Mouse (Mus musculus) cortical plate, adult 2 months (tissue): ENCODE measurements around the gene Lyz1. TPM values are rescaled to one million over a fixed set of nuclear protein-coding genes. Genes with fewer than 3 reads are reported as not detected.

Source experiments
- H3K27ac ChIP-seq: fragments of 200-500 bp; 2 replicates; pipeline ENCODE4 v1.5.1; 2012; ENCODE audit warnings: low read length, control low read depth, inconsistent platforms; ENCODE audit not compliant: insufficient read depth
- H3K4me1 ChIP-seq: fragments of 200-500 bp; 2 replicates; pipeline ENCODE4 v1.6.1; 2011; ENCODE audit warnings: low read length; ENCODE audit not compliant: control insufficient read depth, insufficient read depth
- H3K4me3 ChIP-seq: fragments of 200-500 bp; 2 replicates; pipeline ENCODE4 v1.5.1; 2011; ENCODE audit warnings: mild to moderate bottlenecking, low read length, control low read depth; ENCODE audit not compliant: insufficient read depth
- CTCF ChIP-seq: fragments of 200-500 bp; IDR thresholded peaks from 2 replicates; pipeline ENCODE4 v1.5.1; 2011; ENCODE audit warnings: mild to moderate bottlenecking, control low read depth, low read length; ENCODE audit not compliant: insufficient read depth; ENCODE audit errors: extremely low read depth
- POLR2A ChIP-seq: fragments of 200-500 bp; IDR thresholded peaks from 2 replicates; pipeline ENCODE4 v1.6.1; 2011; ENCODE audit warnings: mild to moderate bottlenecking, low read length, control low read depth; ENCODE audit not compliant: insufficient read depth; ENCODE audit errors: extremely low read depth
- polyA plus RNA-seq: library from polyadenylated mRNA; depleted of rRNA; stranded (reverse); fragments of >200 nt; gene quantifications from 2 replicates; pipeline ENCODE4 v1.2.3, GENCODE M21; 2012; rRNA removed

Lyz1 gene
- 0.25 and 0.29 TPM in 2 replicates for polyA plus RNA-seq

DNA sequence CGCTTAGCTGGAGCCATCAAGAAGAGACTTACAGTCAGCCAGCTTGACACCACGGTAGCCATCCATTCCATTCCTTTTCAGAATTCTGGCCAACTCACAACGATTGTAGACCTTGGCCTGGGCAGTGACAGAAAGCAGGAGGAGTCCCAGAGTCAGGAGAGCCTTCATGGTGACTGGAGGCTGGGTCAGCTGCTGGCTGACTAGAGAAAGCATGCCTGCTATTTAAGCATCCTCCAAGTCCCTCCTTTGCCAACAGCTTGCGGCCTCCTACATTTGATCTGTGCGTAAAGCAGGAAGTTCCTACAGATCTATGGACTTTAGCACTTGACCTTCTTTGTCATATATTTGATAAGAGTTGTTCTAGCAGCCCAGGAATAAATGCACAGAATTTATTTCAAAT lies at the start of gene Lyz1:
Gene Lyz1, minus strand, starts transcription at position 198 of the 400 bp plus-strand sequence.
- no peak within 1 kb of the TSS for H3K27ac ChIP-seq
- H3K4me3 ChIP-seq, result no peak within 1 kb of the TSS
- TF ChIP-seq CTCF, result no peak
- no peak for TF ChIP-seq POLR2A
- H3K4me1 ChIP-seq, result no peaks in the 10 kb centered on the region

DNA sequence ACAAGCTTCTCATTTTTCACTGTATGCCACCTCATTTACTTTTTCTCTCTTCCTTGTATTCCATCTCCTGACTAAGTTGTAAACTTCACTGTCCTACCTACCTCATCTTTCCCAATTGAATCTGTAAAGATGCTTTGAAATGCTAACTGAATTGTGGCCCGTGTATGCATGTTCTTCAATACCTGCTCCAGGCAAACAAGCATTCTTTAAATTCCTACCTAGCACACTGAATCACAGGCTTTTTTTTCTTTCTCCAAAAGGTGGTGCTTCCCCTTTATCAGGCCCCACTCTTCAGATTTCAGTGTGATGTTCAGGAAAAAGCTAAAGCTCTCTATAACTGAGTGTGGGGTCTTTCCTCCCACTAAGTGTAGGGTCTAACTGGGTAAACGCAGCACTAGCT lies 49.7 kb upstream of the Lyz1 start:
- Histone ChIP-seq H3K4me3 (no peak overlapping the region), H3K4me1 (no peaks in the 10 kb centered on the region), H3K27ac (no peak overlapping the region)
- TF ChIP-seq CTCF, result no peak
- no peak for TF ChIP-seq POLR2A

DNA sequence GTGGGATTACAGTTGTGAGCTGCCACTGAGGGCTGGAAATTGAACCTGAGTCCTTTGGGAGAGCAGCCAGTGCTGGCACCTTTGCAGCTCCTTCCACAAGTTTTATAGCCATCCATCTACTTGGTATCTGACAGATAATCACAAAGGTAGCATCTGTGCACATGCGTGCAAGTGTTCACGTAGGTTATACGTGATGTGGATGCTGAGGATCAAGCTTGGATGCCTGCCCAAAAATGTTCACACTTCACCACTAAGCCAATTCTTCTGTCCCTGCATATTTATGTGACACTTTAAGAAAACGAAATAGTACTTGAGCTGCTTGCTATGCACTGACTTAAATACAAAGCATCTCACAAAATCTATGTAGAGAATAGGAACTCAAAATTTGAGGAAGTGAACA lies 48.4 kb upstream of the Lyz1 start:
- H3K27ac ChIP-seq, result no peak overlapping the region
- H3K4me3 ChIP-seq, result no peak overlapping the region
- H3K4me1 ChIP-seq, result no peaks in the 10 kb centered on the region

DNA sequence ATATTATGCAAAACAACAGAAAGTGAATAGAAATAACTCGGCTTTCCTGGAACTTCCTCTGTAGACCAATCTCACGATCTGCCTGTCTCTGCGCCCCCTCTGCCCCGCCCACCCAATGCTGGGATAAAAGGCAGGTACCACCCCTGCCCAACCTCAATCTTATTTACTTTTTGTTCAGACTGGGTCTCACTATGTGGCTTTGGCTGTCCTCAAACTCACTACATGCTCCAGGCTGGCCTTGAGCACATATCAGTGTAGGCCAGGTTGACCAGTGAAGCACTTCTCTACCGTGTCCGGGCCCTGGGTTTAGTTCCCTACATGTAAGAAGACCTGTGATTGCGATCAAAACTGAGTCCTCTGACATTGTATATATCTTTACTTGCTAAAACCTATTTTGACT lies 46.6 kb upstream of the Lyz1 start:
- Histone ChIP-seq H3K4me1 (no peaks in the 10 kb centered on the region), H3K4me3 (no peak overlapping the region), H3K27ac (no peak overlapping the region)
- TF ChIP-seq POLR2A, result no peak
- TF ChIP-seq CTCF, result no peak

More for the DNA sequence above, 48.4 kb upstream of the Lyz1 start:
- TF ChIP-seq CTCF (no peak), POLR2A (no peak)

DNA sequence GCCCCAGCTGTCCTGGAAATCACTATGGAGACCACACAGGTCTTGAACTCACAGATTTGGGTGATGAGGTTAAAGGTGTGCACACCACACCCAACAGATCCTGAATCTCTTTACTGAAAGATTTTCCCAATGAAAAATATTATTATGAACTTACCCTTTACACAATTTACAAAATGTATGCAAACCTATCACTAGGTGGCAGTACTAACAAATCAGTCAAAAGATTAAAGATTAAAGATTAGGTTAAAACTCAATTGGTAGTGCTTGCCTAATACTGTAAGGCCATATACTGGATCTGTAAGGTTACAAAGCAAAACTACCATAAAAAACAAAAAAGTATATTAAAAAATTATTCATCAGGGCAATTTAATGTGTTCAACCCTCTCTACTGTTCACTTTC lies 45.3 kb upstream of the Lyz1 start:
- no peak overlapping the region for H3K27ac ChIP-seq
- no peak overlapping the region for H3K4me3 ChIP-seq
- no peak for TF ChIP-seq CTCF
- TF ChIP-seq POLR2A, result no peak
- no peaks in the 10 kb centered on the region for H3K4me1 ChIP-seq

DNA sequence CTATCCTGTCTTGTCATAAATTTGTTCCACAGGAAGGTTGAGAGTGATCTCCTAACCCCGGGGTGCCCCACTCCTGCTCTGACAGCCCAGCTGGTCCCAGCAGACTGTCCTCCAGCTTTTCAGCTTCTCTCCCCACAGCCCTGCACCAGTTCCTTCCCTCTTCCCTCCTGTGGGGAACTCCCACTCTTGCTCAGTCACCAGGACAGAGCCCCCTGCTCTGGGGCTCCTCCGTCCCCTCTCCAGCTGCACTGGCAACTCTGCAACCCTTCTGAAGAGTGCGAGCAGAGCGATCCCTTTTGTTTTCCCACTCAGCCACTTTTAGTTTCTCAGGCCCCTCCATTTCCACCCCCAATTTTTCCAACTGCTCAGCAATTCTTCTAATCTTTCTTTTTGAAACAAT lies 43.0 kb upstream of the Lyz1 start:
- no peak for TF ChIP-seq POLR2A
- TF ChIP-seq CTCF, result no peak
- Histone ChIP-seq H3K4me3 (no peak overlapping the region), H3K27ac (no peak overlapping the region), H3K4me1 (no peaks in the 10 kb centered on the region)

DNA sequence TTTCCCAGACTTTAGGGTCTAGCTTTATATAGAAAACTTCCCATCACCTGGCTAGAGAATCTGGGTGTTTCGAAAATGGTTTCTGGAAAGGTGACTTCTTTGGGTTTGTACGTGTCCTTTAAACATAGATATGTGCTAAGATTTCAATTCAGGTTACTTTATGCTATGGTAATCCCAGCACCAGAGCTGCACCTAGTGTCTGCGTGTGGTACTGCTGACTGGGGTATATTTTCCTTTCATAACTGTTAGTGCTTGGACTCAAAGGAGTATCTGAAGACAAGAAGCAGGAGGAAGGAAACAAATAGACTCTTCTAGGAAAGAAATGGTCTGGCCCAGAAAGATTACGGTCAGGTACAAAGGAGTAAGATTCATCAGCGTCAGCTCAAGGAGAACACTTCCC lies 37.9 kb upstream of the Lyz1 start:
- H3K4me1 ChIP-seq, result no peaks in the 10 kb centered on the region

DNA sequence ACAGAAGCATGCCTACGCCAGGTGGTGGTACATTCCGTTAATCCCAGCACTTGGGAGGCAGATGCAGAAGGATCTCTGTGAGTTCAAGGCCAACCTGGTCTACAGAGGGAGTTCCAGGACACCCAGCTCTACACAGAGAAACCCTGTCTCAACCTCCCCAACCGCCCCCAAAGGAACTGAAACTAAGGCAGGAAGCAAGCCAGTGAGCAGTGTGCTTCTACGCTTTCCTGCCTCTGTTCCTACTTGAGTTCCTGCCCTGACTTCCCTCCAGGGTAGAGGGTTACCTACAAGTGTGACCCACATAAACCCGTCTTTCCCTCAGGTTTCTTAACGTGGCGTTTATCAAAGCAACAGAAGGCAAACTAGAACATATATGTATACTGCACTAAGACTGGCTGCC lies 31.1 kb upstream of the Lyz1 start:
- Histone ChIP-seq H3K27ac (no peak overlapping the region), H3K4me3 (no peak overlapping the region), H3K4me1 (no peaks in the 10 kb centered on the region)
- no peak for TF ChIP-seq POLR2A
- TF ChIP-seq CTCF, result no peak

More for the DNA sequence above, 37.9 kb upstream of the Lyz1 start:
- no peak overlapping the region for H3K27ac ChIP-seq
- H3K4me3 ChIP-seq, result no peak overlapping the region
- TF ChIP-seq POLR2A (no peak), CTCF (peak; percentile 22; the same call in 1 of the 2 replicates)

DNA sequence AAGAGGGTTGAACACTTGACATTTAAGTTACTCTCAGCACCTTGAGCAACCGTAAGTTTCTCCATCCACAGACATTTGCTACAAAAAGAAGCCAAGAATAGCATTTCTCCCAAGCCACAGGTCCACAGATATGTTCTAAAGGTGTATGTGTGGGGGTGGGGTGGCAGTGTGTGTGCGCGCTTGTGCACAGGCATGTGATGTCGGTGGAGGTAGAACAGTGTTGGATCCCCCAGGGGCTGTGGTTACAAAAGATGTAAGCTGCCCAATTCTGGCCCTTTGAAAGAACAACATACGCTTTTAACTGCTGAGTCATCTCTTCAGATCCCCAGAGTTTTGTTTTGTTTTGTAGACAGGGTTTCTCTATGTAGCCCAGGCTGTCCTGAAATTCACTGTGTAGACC lies 30.0 kb upstream of the Lyz1 start:
- Histone ChIP-seq H3K4me3 (no peak overlapping the region), H3K27ac (no peak overlapping the region), H3K4me1 (no peaks in the 10 kb centered on the region)
- TF ChIP-seq CTCF (no peak), POLR2A (no peak)

DNA sequence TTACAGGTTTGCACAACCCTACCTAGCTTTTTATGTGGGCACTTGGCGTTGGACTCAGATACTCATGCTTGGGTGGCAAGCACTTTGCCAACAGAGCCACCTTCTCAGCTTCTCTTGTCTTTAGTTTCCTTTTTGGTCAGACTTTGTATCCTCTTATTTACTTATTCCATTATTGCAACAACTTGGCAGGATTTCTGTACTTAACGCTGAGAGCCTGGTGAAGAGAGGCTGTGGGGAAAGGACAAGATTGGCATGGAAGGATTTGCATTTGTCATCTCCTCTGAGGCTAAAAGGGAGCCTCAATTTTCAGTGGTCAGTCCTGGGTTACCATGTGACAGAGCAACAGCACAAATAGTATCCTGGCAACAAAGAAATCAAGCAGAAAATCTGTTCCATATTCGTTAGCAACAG lies 27.9 kb upstream of the Lyz1 start:
- H3K4me3 ChIP-seq, result no peak overlapping the region
- TF ChIP-seq POLR2A, result no peak
- TF ChIP-seq CTCF, result no peak
- no peak overlapping the region for H3K27ac ChIP-seq
- no peaks in the 10 kb centered on the region for H3K4me1 ChIP-seq
